8 mouse cellular contexts compared by ENCODE assay signal in genomic region chr17:54298232-54298924, GRCm38 (mm10). TPM values are rescaled to one million over a fixed set of nuclear protein-coding genes. Genes with fewer than 3 reads are reported as not detected.
DNase-seq lines count a peak whose midpoint lies in the region; ATAC-seq lines count a peak whose summit lies in the region.

No protein-coding gene starts in this region.

- ATAC-seq in kidney, embryonic 14.5 days (ENCODE audit: low FRiP score, low TSS enrichment) = peak; percentile 89
- ATAC-seq in embryonic facial prominence, embryonic 14.5 days (ENCODE audit: low read depth) = peak; percentile 37; the same call in 1 of the 2 replicates
- ATAC-seq in limb, embryonic 12.5 days (ENCODE audit: insufficient number of reproducible peaks, insufficient read depth, low FRiP score, low TSS enrichment, low read depth) = peak; percentile 71
- ATAC-seq in stomach, embryonic 14.5 days (ENCODE audit: insufficient number of reproducible peaks, insufficient read depth, low FRiP score, low read depth) = peak; percentile 56
- no peak for ATAC-seq in activated CD4-positive, CD25-positive, alpha-beta regulatory T cell, adult 4 months

- DNase-seq in kidney, postnatal 25 days = no peak
- DNase-seq in Muller cell, postnatal 12 days (ENCODE audit: inconsistent ontology term) = peak; percentile 33
- DNase-seq in embryonic facial prominence, embryonic 14.5 days (ENCODE audit: low spot score) = peak; percentile 18
- DNase-seq in spleen, postnatal 36 days (ENCODE audit: low spot score in 2 of 2) = no peak

- no peaks in the 10 kb centered on the region for H3K4me1 ChIP-seq in kidney, embryonic 14.5 days (ENCODE audit: control insufficient read depth, insufficient read depth, low read length)
- no peaks in the 10 kb centered on the region for H3K4me1 ChIP-seq in embryonic facial prominence, embryonic 14.5 days (ENCODE audit: control insufficient read depth, insufficient read depth, low read length)
- no peaks in the 10 kb centered on the region for H3K4me1 ChIP-seq in limb, embryonic 12.5 days (replicated peaks)
- H3K4me1 ChIP-seq in stomach, embryonic 14.5 days (ENCODE audit: control insufficient read depth, insufficient read depth, low read length) = no peaks in the 10 kb centered on the region

- H3K27ac ChIP-seq in kidney, embryonic 14.5 days (ENCODE audit: low read depth, low read length) = no peak overlapping the region
- no peak overlapping the region for H3K27ac ChIP-seq in embryonic facial prominence, embryonic 14.5 days (replicated peaks; ENCODE audit: low read depth, low read length)
- no peak overlapping the region for H3K27ac ChIP-seq in limb, embryonic 12.5 days
- H3K27ac ChIP-seq in stomach, embryonic 14.5 days (ENCODE audit: low read length) = no peak overlapping the region

- H3K4me3 ChIP-seq in kidney, embryonic 14.5 days (ENCODE audit: low read length) = peak overlapping the region; percentile 40
- peak overlapping the region; percentile 46 for H3K4me3 ChIP-seq in embryonic facial prominence, embryonic 14.5 days (ENCODE audit: low read depth, low read length)
- H3K4me3 ChIP-seq in limb, embryonic 12.5 days (replicated peaks) = peak overlapping the region; percentile 49
- peak overlapping the region; percentile 43 for H3K4me3 ChIP-seq in stomach, embryonic 14.5 days (ENCODE audit: low read depth, low read length)

- peak overlapping the region; percentile 47; the same call in 1 of the 2 replicates for H3K9ac ChIP-seq in kidney, embryonic 14.5 days (ENCODE audit: low read depth, low read length)
- peak overlapping the region; percentile 58 for H3K9ac ChIP-seq in embryonic facial prominence, embryonic 14.5 days (ENCODE audit: low read depth, low read length)
- H3K9ac ChIP-seq in limb, embryonic 12.5 days (replicated peaks) = peak overlapping the region; percentile 57
- peak overlapping the region; percentile 34; the same call in 1 of the 2 replicates for H3K9ac ChIP-seq in stomach, embryonic 14.5 days (replicated peaks; ENCODE audit: low read depth, low read length)

- H3K4me2 ChIP-seq in kidney, embryonic 14.5 days (replicated peaks; ENCODE audit: low read depth, low read length) = peak overlapping the region; percentile 85
- H3K4me2 ChIP-seq in embryonic facial prominence, embryonic 14.5 days (ENCODE audit: low read depth, low read length) = peak overlapping the region; percentile 88
- peak overlapping the region; percentile 89 for H3K4me2 ChIP-seq in limb, embryonic 12.5 days
- H3K4me2 ChIP-seq in stomach, embryonic 14.5 days (replicated peaks; ENCODE audit: low read depth, low read length) = peak overlapping the region; percentile 82

- no peaks in the 10 kb centered on the region for H3K36me3 ChIP-seq in kidney, embryonic 14.5 days (ENCODE audit: control insufficient read depth, insufficient read depth, low read length)
- H3K36me3 ChIP-seq in embryonic facial prominence, embryonic 14.5 days (ENCODE audit: control insufficient read depth, insufficient read depth, low read length) = no peaks in the 10 kb centered on the region
- no peaks in the 10 kb centered on the region for H3K36me3 ChIP-seq in limb, embryonic 12.5 days
- H3K36me3 ChIP-seq in stomach, embryonic 14.5 days (ENCODE audit: control insufficient read depth, insufficient read depth, low read length) = no peaks in the 10 kb centered on the region

- no peaks in the 10 kb centered on the region for H3K9me3 ChIP-seq in kidney, embryonic 14.5 days (ENCODE audit: control insufficient read depth, low read length)
- no peaks in the 10 kb centered on the region for H3K9me3 ChIP-seq in embryonic facial prominence, embryonic 14.5 days (ENCODE audit: control insufficient read depth, low read length)
- no peaks in the 10 kb centered on the region for H3K9me3 ChIP-seq in limb, embryonic 12.5 days
- H3K9me3 ChIP-seq in stomach, embryonic 14.5 days (ENCODE audit: control insufficient read depth, low read depth, low read length) = no peaks in the 10 kb centered on the region

- 2% methylated on average over 37 of the region's 37 CpGs for WGBS in kidney, embryonic 14.5 days
- WGBS in embryonic facial prominence, embryonic 14.5 days = 2% methylated on average over 37 of the region's 37 CpGs
- 2% methylated on average over 37 of the region's 37 CpGs for WGBS in limb, embryonic 12.5 days
- 4% methylated on average over 35 of the region's 37 CpGs for WGBS in stomach, embryonic 14.5 days

- H3K27me3 ChIP-seq in kidney, embryonic 14.5 days (ENCODE audit: control insufficient read depth, insufficient read depth, low read length) = peaks cover 6% of the 10 kb centered on the region; the same call in 1 of the 2 replicates
- 0 out of 2 replicates have a peak, but pooled peaks cover 7% of the 10 kb centered on the region for H3K27me3 ChIP-seq in embryonic facial prominence, embryonic 14.5 days (replicated peaks; ENCODE audit: control insufficient read depth, insufficient read depth, low read length)
- peaks cover 10% of the 10 kb centered on the region for H3K27me3 ChIP-seq in limb, embryonic 12.5 days
- H3K27me3 ChIP-seq in stomach, embryonic 14.5 days (ENCODE audit: control insufficient read depth, insufficient read depth, low read length) = no peaks in the 10 kb centered on the region

RNA-seq across cellular contexts. Expression of gene Slc5a7, which starts 0.5 kb away (rescaled TPM):
- 0.07 and 0.37 TPM in 2 replicates for polyA plus RNA-seq in kidney, embryonic 14.5 days (2014; fragmentation: Nextera tagmentation; extraction: Ambion mirVana)
- polyA plus RNA-seq in embryonic facial prominence, embryonic 14.5 days (2014; fragmentation: Nextera tagmentation; extraction: Ambion mirVana) = 1.2 and 1.9 TPM in 2 replicates
- 0.43 and 0.61 TPM in 2 replicates for polyA plus RNA-seq in limb, embryonic 12.5 days (2016; fragmentation: Nextera tagmentation; extraction: Ambion mirVana)
- polyA plus RNA-seq in stomach, embryonic 14.5 days (2014; fragmentation: Nextera tagmentation; extraction: Ambion mirVana) = 5.4 and 6.2 TPM in 2 replicates
- not detected for polyA plus RNA-seq in activated CD4-positive, CD25-positive, alpha-beta regulatory T cell, adult 4 months (2017; shearing (Covaris generic))

Comparison
In these comparisons a context has a peak if more than half of its experiments do, and no peak if none do; other contexts are left out.
1. DNase-seq: peak in Muller cell, postnatal 12 days (single experiment) and embryonic facial prominence, embryonic 14.5 days (single experiment); none in kidney, postnatal 25 days (0 of 2) and spleen, postnatal 36 days (0 of 2).
2. Peak in every context shown above with its lines, with median percentiles within 50 percentile points of each other: H3K4me2 ChIP-seq, H3K4me3 ChIP-seq and H3K9ac ChIP-seq.